Mouse (Mus musculus): Measurements from ENCODE around the gene Ppp2ca.

- TF ChIP-seq CTCF (IDR thresholded peaks at IDR 0.05; ENCODE audit: extremely low read depth, insufficient read depth, insufficient read length, insufficient replicate concordance), result no peak
- TF ChIP-seq POLR2A (IDR thresholded peaks at IDR 0.05; ENCODE audit: low read depth, low read length), result no peak
These were observed 7.6 kb downstream of the Ppp2ca start for GRCm38 (mm10) chr11:52106037-52106436.
